Mouse (Mus musculus): ENCODE results near the gene Chat.

GRCm38 (mm10) chr14:32467606-32468005 lies 1.8 kb upstream of the Chat start:
- no peak for TF ChIP-seq CTCF (IDR thresholded peaks at IDR 0.05; ENCODE audit: insufficient read depth, low read length)
- TF ChIP-seq POLR2A (IDR thresholded peaks at IDR 0.05; ENCODE audit: borderline replicate concordance, extremely low read depth, low read depth, low read length): no peak

Data from lung, adult 2 months (tissue).